Mouse (Mus musculus): Measurements from ENCODE around the gene Pcnx2. TPM values are rescaled to one million over a fixed set of nuclear protein-coding genes. Genes with fewer than 3 reads are reported as not detected.

The Pcnx2 gene
- total and polyA plus RNA-seq, 3 experiments: 0.16 TPM; not detected in 2

DNA sequence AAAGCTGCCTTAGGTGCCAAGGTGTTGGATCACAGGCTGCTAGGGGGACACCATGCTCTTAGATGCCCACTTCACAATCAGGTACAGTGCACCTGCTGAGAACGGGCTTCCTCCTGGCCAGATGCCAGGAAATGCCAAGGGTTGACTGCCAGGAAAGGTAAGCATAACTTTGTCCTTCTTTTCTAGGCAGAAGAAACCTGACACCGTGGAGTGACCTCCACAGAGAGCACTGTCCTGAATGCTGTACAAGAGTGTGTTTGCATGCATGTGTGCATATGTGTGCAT is 24.9 kb downstream of the Pcnx2 start:
- ATAC-seq (ENCODE audit: extremely low read depth, insufficient number of reproducible peaks, low FRiP score, poor library complexity, severe bottlenecking): no peak
- H3K36me3 ChIP-seq (replicated peaks): no peaks in the 10 kb centered on the region
- no peak for TF ChIP-seq POLR2AphosphoS5 (IDR thresholded peaks at IDR 0.05; ENCODE audit: insufficient replicate concordance, low read depth, low read length)
- no peak for TF ChIP-seq TAL1 (conservative IDR thresholded peaks at IDR 0.05; ENCODE audit: low read depth, low read length)
- TF ChIP-seq GATA1 (IDR thresholded peaks at IDR 0.05; ENCODE audit: borderline replicate concordance, low read length): no peak
- TF ChIP-seq GATA2 (IDR thresholded peaks at IDR 0.05; ENCODE audit: borderline replicate concordance, low read depth, low read length): no peak
- TF ChIP-seq CTCF (IDR thresholded peaks at IDR 0.05; ENCODE audit: low read depth, low read length): no peak

GRCm38 (mm10) chr8:125872501-125873249 is 25.4 kb downstream of the Pcnx2 start:
- TF ChIP-seq GATA1 (IDR thresholded peaks at IDR 0.05; ENCODE audit: borderline replicate concordance, low read length) (no peak), GATA2 (IDR thresholded peaks at IDR 0.05; ENCODE audit: borderline replicate concordance, low read depth, low read length) (no peak), CTCF (IDR thresholded peaks at IDR 0.05; ENCODE audit: low read depth, low read length) (no peak), POLR2AphosphoS5 (IDR thresholded peaks at IDR 0.05; ENCODE audit: insufficient replicate concordance, low read depth, low read length) (no peak), TAL1 (conservative IDR thresholded peaks at IDR 0.05; ENCODE audit: low read depth, low read length) (no peak)

More for the DNA sequence above, 24.9 kb downstream of the Pcnx2 start:
- H3K4me1 ChIP-seq (ENCODE audit: insufficient read depth, low read depth, low read length): no peaks in the 10 kb centered on the region
- no peak overlapping the region for H3K4me3 ChIP-seq (ENCODE audit: low read depth, low read length)
- peaks cover 92% of the 10 kb centered on the region for H3K9me3 ChIP-seq (replicated peaks)
- H3K27me3 ChIP-seq (ENCODE audit: insufficient read depth, low read length): no peaks in the 10 kb centered on the region
- no peak for DNase-seq (ENCODE audit: low spot score)

GRCm38 (mm10) chr8:125870821-125871321 is 27.2 kb downstream of the Pcnx2 start:
- Histone ChIP-seq H3K4me1 (ENCODE audit: insufficient read depth, low read depth, low read length) (no peaks in the 10 kb centered on the region), H3K36me3 (replicated peaks) (no peaks in the 10 kb centered on the region), H3K9me3 (replicated peaks) (peaks cover 91% of the 10 kb centered on the region), H3K4me3 (ENCODE audit: low read depth, low read length) (no peak overlapping the region), H3K27me3 (ENCODE audit: insufficient read depth, low read length) (no peaks in the 10 kb centered on the region)
- DNase-seq (ENCODE audit: low spot score) (no peak), ATAC-seq (ENCODE audit: extremely low read depth, insufficient number of reproducible peaks, low FRiP score, poor library complexity, severe bottlenecking) (no peak)
- TF ChIP-seq CTCF (IDR thresholded peaks at IDR 0.05; ENCODE audit: low read depth, low read length): no peak
- no peak for TF ChIP-seq GATA1 (IDR thresholded peaks at IDR 0.05; ENCODE audit: borderline replicate concordance, low read length)
- no peak for TF ChIP-seq POLR2AphosphoS5 (IDR thresholded peaks at IDR 0.05; ENCODE audit: insufficient replicate concordance, low read depth, low read length)
- no peak for TF ChIP-seq TAL1 (conservative IDR thresholded peaks at IDR 0.05; ENCODE audit: low read depth, low read length)
- no peak for TF ChIP-seq GATA2 (IDR thresholded peaks at IDR 0.05; ENCODE audit: borderline replicate concordance, low read depth, low read length)

More at GRCm38 (mm10) chr8:125872501-125873249, 25.4 kb downstream of the Pcnx2 start:
- DNase-seq (ENCODE audit: low spot score) (no peak), ATAC-seq (ENCODE audit: extremely low read depth, insufficient number of reproducible peaks, low FRiP score, poor library complexity, severe bottlenecking) (no peak)
- Histone ChIP-seq H3K36me3 (replicated peaks) (no peaks in the 10 kb centered on the region), H3K27me3 (ENCODE audit: insufficient read depth, low read length) (no peaks in the 10 kb centered on the region), H3K9me3 (replicated peaks) (peaks cover 92% of the 10 kb centered on the region), H3K4me3 (ENCODE audit: low read depth, low read length) (no peak overlapping the region), H3K4me1 (ENCODE audit: insufficient read depth, low read depth, low read length) (no peaks in the 10 kb centered on the region)

- no peak for TF ChIP-seq TAL1 (conservative IDR thresholded peaks at IDR 0.05; ENCODE audit: low read depth, low read length)
- TF ChIP-seq GATA2 (IDR thresholded peaks at IDR 0.05; ENCODE audit: borderline replicate concordance, low read depth, low read length): no peak
- TF ChIP-seq CTCF (IDR thresholded peaks at IDR 0.05; ENCODE audit: low read depth, low read length): no peak
- TF ChIP-seq GATA1 (IDR thresholded peaks at IDR 0.05; ENCODE audit: borderline replicate concordance, low read length): no peak
- TF ChIP-seq POLR2AphosphoS5 (IDR thresholded peaks at IDR 0.05; ENCODE audit: insufficient replicate concordance, low read depth, low read length): no peak
- Histone ChIP-seq H3K4me1 (ENCODE audit: insufficient read depth, low read depth, low read length) (no peaks in the 10 kb centered on the region), H3K27me3 (ENCODE audit: insufficient read depth, low read length) (no peaks in the 10 kb centered on the region), H3K4me3 (ENCODE audit: low read depth, low read length) (no peak overlapping the region), H3K36me3 (replicated peaks) (no peaks in the 10 kb centered on the region), H3K9me3 (replicated peaks) (peaks cover 94% of the 10 kb centered on the region)
- ATAC-seq (ENCODE audit: extremely low read depth, insufficient number of reproducible peaks, low FRiP score, poor library complexity, severe bottlenecking) (no peak), DNase-seq (ENCODE audit: low spot score) (no peak)
Observed at GRCm38 (mm10) chr8:125870179-125870702, 27.9 kb downstream of the Pcnx2 start.

GRCm38 (mm10) chr8:125869739-125870138 is 28.4 kb downstream of the Pcnx2 start:
- ATAC-seq (ENCODE audit: extremely low read depth, insufficient number of reproducible peaks, low FRiP score, poor library complexity, severe bottlenecking) (no peak), DNase-seq (ENCODE audit: low spot score) (no peak)
- TF ChIP-seq CTCF (IDR thresholded peaks at IDR 0.05; ENCODE audit: low read depth, low read length): no peak
- TF ChIP-seq TAL1 (conservative IDR thresholded peaks at IDR 0.05; ENCODE audit: low read depth, low read length): no peak
- no peak for TF ChIP-seq GATA1 (IDR thresholded peaks at IDR 0.05; ENCODE audit: borderline replicate concordance, low read length)
- H3K4me3 ChIP-seq (ENCODE audit: low read depth, low read length): no peak overlapping the region
- no peaks in the 10 kb centered on the region for H3K4me1 ChIP-seq (ENCODE audit: insufficient read depth, low read depth, low read length)
- no peaks in the 10 kb centered on the region for H3K36me3 ChIP-seq (replicated peaks)
- no peaks in the 10 kb centered on the region for H3K27me3 ChIP-seq (ENCODE audit: insufficient read depth, low read length)
- H3K9me3 ChIP-seq (replicated peaks): peaks cover 94% of the 10 kb centered on the region

DNA sequence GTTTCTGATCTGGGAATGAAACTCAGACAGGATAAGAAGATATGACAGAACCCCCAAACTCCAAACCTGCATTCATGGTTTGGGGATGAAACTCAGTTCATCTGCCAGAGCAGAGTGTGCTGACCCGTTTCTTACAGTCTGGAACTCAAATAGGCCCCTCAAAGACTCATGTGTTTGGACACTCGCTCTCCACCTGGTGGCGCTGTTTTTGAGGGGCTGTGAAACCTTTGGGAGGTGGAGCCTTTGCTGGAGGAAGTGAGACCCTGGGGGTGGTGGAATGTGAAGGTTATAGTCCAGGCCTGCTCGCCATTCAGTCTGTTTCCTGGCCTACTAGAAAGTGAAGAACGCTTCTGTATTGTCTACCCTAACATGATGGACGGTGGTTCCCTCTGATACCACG is 29.6 kb downstream of the Pcnx2 start:
- TF ChIP-seq CTCF (IDR thresholded peaks at IDR 0.05; ENCODE audit: low read depth, low read length) (no peak), GATA1 (IDR thresholded peaks at IDR 0.05; ENCODE audit: borderline replicate concordance, low read length) (no peak), GATA2 (IDR thresholded peaks at IDR 0.05; ENCODE audit: borderline replicate concordance, low read depth, low read length) (no peak), POLR2AphosphoS5 (IDR thresholded peaks at IDR 0.05; ENCODE audit: insufficient replicate concordance, low read depth, low read length) (no peak), TAL1 (conservative IDR thresholded peaks at IDR 0.05; ENCODE audit: low read depth, low read length) (no peak)
- Histone ChIP-seq H3K27me3 (ENCODE audit: insufficient read depth, low read length) (no peaks in the 10 kb centered on the region), H3K36me3 (replicated peaks) (no peaks in the 10 kb centered on the region), H3K4me3 (ENCODE audit: low read depth, low read length) (no peak overlapping the region), H3K4me1 (ENCODE audit: insufficient read depth, low read depth, low read length) (no peaks in the 10 kb centered on the region), H3K9me3 (replicated peaks) (peaks cover 94% of the 10 kb centered on the region)
- ATAC-seq (ENCODE audit: extremely low read depth, insufficient number of reproducible peaks, low FRiP score, poor library complexity, severe bottlenecking) (no peak), DNase-seq (ENCODE audit: low spot score) (no peak)

Data from G1E (cell line).